Mouse (Mus musculus): ENCODE measurements around the gene Armh2. TPM values are rescaled to one million over a fixed set of nuclear protein-coding genes. Genes with fewer than 3 reads are reported as not detected.
A peak's percentile ranks its signal among the peaks of the same experiment; 100 is the strongest.

The Armh2 gene
- total and polyA plus RNA-seq, 3 experiments, result 0.19 TPM; not detected in 2

DNA sequence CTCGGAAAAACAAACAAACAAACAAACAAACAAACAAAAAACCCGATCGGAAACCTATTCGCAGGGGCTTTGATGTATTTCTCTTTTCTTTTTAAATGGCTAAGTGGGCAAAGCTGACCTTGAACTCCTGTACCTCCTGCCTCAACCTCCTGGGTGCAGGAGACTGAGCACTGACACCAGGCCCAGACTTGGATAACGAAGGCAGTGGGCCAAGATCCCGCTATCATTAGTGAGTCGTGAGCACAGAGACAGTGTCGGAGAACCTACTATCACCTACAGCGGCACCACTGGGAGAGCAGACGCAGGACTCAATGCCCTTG, 20.0 kb downstream of the Armh2 start:
- Histone ChIP-seq H3K79me2 (ENCODE audit: control insufficient read depth, insufficient read depth, low read length, poor library complexity) (peaks cover 26% of the 10 kb centered on the region), H3K9me3 (replicated peaks; ENCODE audit: insufficient read depth, low read length) (no peaks in the 10 kb centered on the region), H3K27ac (ENCODE audit: control insufficient read depth, low read depth, low read length) (peak overlapping the region; percentile 62), H3K9ac (ENCODE audit: control insufficient read depth, low read depth, low read length, poor library complexity, severe bottlenecking) (peak overlapping the region; percentile 69), H3K4me1 (ENCODE audit: control insufficient read depth in 1 of 2, insufficient read depth in 2 of 2, low read length in 2 of 2) (peaks cover 0 to 22% of the 10 kb centered on the region in 2 experiments; a peak in 3 of 4 replicates), H3K36me3 (ENCODE audit: control insufficient read depth in 1 of 2, insufficient read depth in 2 of 2, low read length in 2 of 2) (peaks cover 18 to 37% of the 10 kb centered on the region in 2 experiments), H3K4me3 (ENCODE audit: control insufficient read depth in 1 of 2, insufficient read depth in 1 of 2, low read depth in 2 of 2, low read length in 2 of 2) (peak overlapping the region; percentile 63 to 85), H3K27me3 (ENCODE audit: control insufficient read depth in 1 of 2, insufficient read depth in 2 of 2, low read length in 2 of 2) (no peaks in the 10 kb centered on the region)
- no peak for DNase-seq (ENCODE audit: low read depth, low spot score)
- TF ChIP-seq EP300 (IDR thresholded peaks at IDR 0.05; ENCODE audit: low read depth in 1 of 2, low read length in 2 of 2) (no peak), BHLHE40 (IDR thresholded peaks at IDR 0.05; ENCODE audit: borderline replicate concordance, low read depth, low read length) (no peak), POLR2AphosphoS5 (IDR thresholded peaks at IDR 0.05; ENCODE audit: borderline replicate concordance, low read depth, low read length) (0 out of 2 replicates have a peak, but pooled peaks have one; percentile 21), GATA1 (IDR thresholded peaks at IDR 0.05; ENCODE audit: low read depth, low read length) (no peak), RAD21 (IDR thresholded peaks at IDR 0.05; ENCODE audit: low read depth, low read length) (no peak), TBP (IDR thresholded peaks at IDR 0.05; ENCODE audit: low read depth, low read length) (peak; percentile 69; the same call in 1 of the 2 replicates), TAL1 (IDR thresholded peaks at IDR 0.05; ENCODE audit: low read length) (no peak), ELF1 (IDR thresholded peaks at IDR 0.05; ENCODE audit: low read depth, low read length) (no peak), ETS1 (IDR thresholded peaks at IDR 0.05; ENCODE audit: low read depth, low read length) (no peak), USF2 (IDR thresholded peaks at IDR 0.05; ENCODE audit: borderline replicate concordance in 1 of 2, insufficient read depth in 1 of 2, low read depth in 1 of 2, low read length in 2 of 2) (no peak), SIN3A (IDR thresholded peaks at IDR 0.05; ENCODE audit: low read length) (peak; percentile 48; the same call in 1 of the 2 replicates), SMC3 (IDR thresholded peaks at IDR 0.05; ENCODE audit: low read depth, low read length) (no peak)

DNA sequence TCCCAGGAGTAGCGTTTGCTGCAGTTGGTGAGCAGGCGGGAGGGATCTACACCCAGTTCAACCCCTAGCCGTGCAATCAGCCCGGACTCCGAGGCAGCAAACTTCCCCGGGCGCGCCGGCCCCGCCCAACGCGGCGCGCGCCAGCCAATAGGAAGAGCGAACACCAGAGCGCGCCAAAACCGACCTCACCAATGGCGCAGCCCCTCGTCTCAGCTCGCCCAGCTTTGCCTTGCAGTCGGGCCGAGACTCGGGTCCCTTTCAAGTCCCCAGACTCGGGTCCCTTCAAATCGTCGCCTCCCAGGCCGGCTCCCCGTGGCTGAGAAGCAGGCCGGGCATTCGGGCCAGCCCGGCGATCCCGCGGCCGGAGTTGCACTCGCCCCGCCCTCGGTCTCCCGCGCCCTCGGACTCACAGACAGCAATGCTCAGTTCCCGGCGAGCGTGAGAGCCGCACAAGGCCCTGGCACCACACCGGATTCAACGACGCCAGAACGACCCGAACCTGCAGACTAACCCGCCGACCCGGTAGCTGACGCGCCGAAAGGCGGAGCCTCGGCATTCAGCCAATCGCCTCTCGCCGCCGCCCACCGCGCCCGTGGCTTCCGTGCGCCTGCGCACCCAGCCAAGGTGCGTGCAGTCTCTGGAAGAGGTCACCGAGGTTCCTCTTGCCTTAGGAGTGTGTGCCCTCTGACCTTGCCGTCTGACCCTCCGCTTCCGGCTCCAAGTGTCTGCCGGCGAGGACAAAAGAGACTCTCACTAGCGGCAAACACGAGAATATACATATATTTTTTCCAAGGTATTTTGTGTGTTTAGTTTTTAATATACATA, 20.6 kb downstream of the Armh2 start, which contains the start of gene Gmnn:
Gmnn (minus strand) TSS at position 521 of the 825 bp plus-strand sequence.
- H3K27me3 ChIP-seq (ENCODE audit: control insufficient read depth in 1 of 2, insufficient read depth in 2 of 2, low read length in 2 of 2), result no peaks in the 10 kb centered on the region
- H3K9me3 ChIP-seq (replicated peaks; ENCODE audit: insufficient read depth, low read length), result no peaks in the 10 kb centered on the region
- peaks cover 26% of the 10 kb centered on the region for H3K79me2 ChIP-seq (ENCODE audit: control insufficient read depth, insufficient read depth, low read length, poor library complexity)
- TF ChIP-seq MYC (IDR thresholded peaks at IDR 0.05; ENCODE audit: low read depth, low read length), result peak; percentile 71
- peak; percentile 74 to 86 for TF ChIP-seq POLR2A (IDR thresholded peaks at IDR 0.05; ENCODE audit: control insufficient read depth in 1 of 2, insufficient read depth in 1 of 2, low read depth in 1 of 2, low read length in 2 of 2, poor library complexity in 1 of 2)
- TF ChIP-seq ELF1 (IDR thresholded peaks at IDR 0.05; ENCODE audit: low read depth, low read length), result 0 out of 2 replicates have a peak, but pooled peaks have one; percentile 39
- no peak for TF ChIP-seq CHD2 (IDR thresholded peaks at IDR 0.05; ENCODE audit: low read length)
- TF ChIP-seq RCOR1 (IDR thresholded peaks at IDR 0.05; ENCODE audit: low read depth, low read length), result no peak
- peak; percentile 98 for TF ChIP-seq NRF1 (IDR thresholded peaks at IDR 0.05; ENCODE audit: insufficient read depth, low read depth, low read length, poor library complexity, severe bottlenecking)
- no peak for TF ChIP-seq JUND (IDR thresholded peaks at IDR 0.05; ENCODE audit: low read depth, low read length)
- peak; percentile 64 for TF ChIP-seq MAX (IDR thresholded peaks at IDR 0.05; ENCODE audit: low read length)
- TF ChIP-seq ZC3H11A (IDR thresholded peaks at IDR 0.05; ENCODE audit: low read depth, low read length), result no peak
- no peak for TF ChIP-seq ZNF384 (IDR thresholded peaks at IDR 0.05; ENCODE audit: low read depth, low read length)
- TF ChIP-seq CHD1 (IDR thresholded peaks at IDR 0.05; ENCODE audit: low read depth, low read length), result 0 out of 2 replicates have a peak, but pooled peaks have one; percentile 35
- peak; percentile 82 for TF ChIP-seq HCFC1 (IDR thresholded peaks at IDR 0.05; ENCODE audit: low read depth, low read length)
- TF ChIP-seq NELFE (IDR thresholded peaks at IDR 0.05; ENCODE audit: low read depth, low read length), result peak; percentile 75
- peak; percentile 67 for TF ChIP-seq SIN3A (IDR thresholded peaks at IDR 0.05; ENCODE audit: low read length)
- no peak for TF ChIP-seq BHLHE40 (IDR thresholded peaks at IDR 0.05; ENCODE audit: borderline replicate concordance, low read depth, low read length)
- TF ChIP-seq ETS1 (IDR thresholded peaks at IDR 0.05; ENCODE audit: low read depth, low read length), result no peak
- TF ChIP-seq USF1 (IDR thresholded peaks at IDR 0.05; ENCODE audit: low read depth, low read length), result 0 out of 2 replicates have a peak, but pooled peaks have one; percentile 4
- TF ChIP-seq TBP (IDR thresholded peaks at IDR 0.05; ENCODE audit: low read depth, low read length), result peak; percentile 65
- TF ChIP-seq POLR2AphosphoS2 (IDR thresholded peaks at IDR 0.05; ENCODE audit: low read length), result peak; percentile 93; the same call in 1 of the 2 replicates
- no peak; the same call in none of the 2 replicates for TF ChIP-seq TCF12 (IDR thresholded peaks at IDR 0.05; ENCODE audit: low read depth, low read length)
- TF ChIP-seq RAD21 (IDR thresholded peaks at IDR 0.05; ENCODE audit: low read depth, low read length), result no peak
- TF ChIP-seq SMC3 (IDR thresholded peaks at IDR 0.05; ENCODE audit: low read depth, low read length), result no peak
- peak; percentile 97 for TF ChIP-seq E2F4 (IDR thresholded peaks at IDR 0.05; ENCODE audit: borderline replicate concordance, low read depth, low read length)
- H3K9ac ChIP-seq (ENCODE audit: control insufficient read depth, low read depth, low read length, poor library complexity, severe bottlenecking), result peak within 1 kb of the TSS; percentile 96
- peak within 1 kb of the TSS; percentile 97 for H3K27ac ChIP-seq (ENCODE audit: control insufficient read depth, low read depth, low read length)
- H3K4me3 ChIP-seq (ENCODE audit: control insufficient read depth in 1 of 2, insufficient read depth in 1 of 2, low read depth in 2 of 2, low read length in 2 of 2), result peak within 1 kb of the TSS; percentile 63 to 85
- H3K4me1 ChIP-seq (ENCODE audit: control insufficient read depth in 1 of 2, insufficient read depth in 2 of 2, low read length in 2 of 2), result peaks cover 0 to 22% of the 10 kb centered on the region in 2 experiments; a peak in 3 of 4 replicates
- peaks cover 15 to 37% of the 10 kb centered on the region in 2 experiments for H3K36me3 ChIP-seq (ENCODE audit: control insufficient read depth in 1 of 2, insufficient read depth in 2 of 2, low read length in 2 of 2)
- DNase-seq (ENCODE audit: low read depth, low spot score), result peak; percentile 96
